Mouse (Mus musculus) right cerebral cortex, adult 2 months (tissue): ENCODE results near the gene Myadm.
A peak's percentile ranks its signal among the peaks of the same experiment; 100 is the strongest.
"Not testable (repeated sequence)": the region's sequence is repeated elsewhere in the genome, so short reads cannot be mapped to it uniquely, and the experiment has no call there.

Experiments used
- DNase-seq, 2 experiments: peaks; one replicate each; pipeline ENCODE4 v3.0.0; 2021 to 2022; ENCODE audit warnings: low spot score in 2 of 2

Myadm gene

GRCm38 (mm10) chr7:3290257-3291033 is 1.6 kb downstream of the Myadm start:
- peak; percentile 82 to 88 for DNase-seq

GRCm38 (mm10) chr7:3291197-3291596 is 2.3 kb downstream of the Myadm start:
- no peak for DNase-seq

GRCm38 (mm10) chr7:3291764-3292163 is 2.9 kb downstream of the Myadm start:
- DNase-seq: no peak

GRCm38 (mm10) chr7:3292271-3292670 is 3.4 kb downstream of the Myadm start:
- not testable (repeated sequence) for DNase-seq

GRCm38 (mm10) chr7:3292791-3293190 is 3.9 kb downstream of the Myadm start:
- no peak for DNase-seq

GRCm38 (mm10) chr7:3294794-3295193 is 5.9 kb downstream of the Myadm start:
- no peak for DNase-seq

- no peak for DNase-seq
Observed at GRCm38 (mm10) chr7:3295321-3296110, 6.6 kb downstream of the Myadm start.

GRCm38 (mm10) chr7:3296711-3297110 is 7.8 kb downstream of the Myadm start:
- no peak for DNase-seq

- DNase-seq: peak in 1 of 2 experiments; percentile 47
Observed at GRCm38 (mm10) chr7:3299941-3300617, 11.2 kb downstream of the Myadm start.

- DNase-seq: no peak
Observed at GRCm38 (mm10) chr7:3300891-3301627, 12.2 kb downstream of the Myadm start.

- DNase-seq: peak in 1 of 2 experiments; percentile 42
Observed at GRCm38 (mm10) chr7:3301628-3302555, 13.0 kb downstream of the Myadm start.

GRCm38 (mm10) chr7:3302556-3303275 is 13.8 kb downstream of the Myadm start:
- DNase-seq: peak in 1 of 2 experiments; percentile 52

- peak; percentile 59 to 64 for DNase-seq
Observed at GRCm38 (mm10) chr7:3303276-3303781, 14.4 kb downstream of the Myadm start.

GRCm38 (mm10) chr7:3303789-3304188 is 14.9 kb downstream of the Myadm start:
- no peak for DNase-seq

GRCm38 (mm10) chr7:3304298-3304697 is 15.4 kb downstream of the Myadm start:
- peak; percentile 55 to 61 for DNase-seq

GRCm38 (mm10) chr7:3306400-3306799 is 17.5 kb downstream of the Myadm start:
- no peak for DNase-seq

GRCm38 (mm10) chr7:3308646-3309045 is 19.8 kb downstream of the Myadm start:
- no peak for DNase-seq

GRCm38 (mm10) chr7:3310233-3310632 is 21.4 kb downstream of the Myadm start:
- no peak for DNase-seq

GRCm38 (mm10) chr7:3313571-3313970 is 24.7 kb downstream of the Myadm start:
- DNase-seq: no peak

GRCm38 (mm10) chr7:3314121-3314520 is 25.2 kb downstream of the Myadm start:
- no peak for DNase-seq
